In the genomic region with DNA sequence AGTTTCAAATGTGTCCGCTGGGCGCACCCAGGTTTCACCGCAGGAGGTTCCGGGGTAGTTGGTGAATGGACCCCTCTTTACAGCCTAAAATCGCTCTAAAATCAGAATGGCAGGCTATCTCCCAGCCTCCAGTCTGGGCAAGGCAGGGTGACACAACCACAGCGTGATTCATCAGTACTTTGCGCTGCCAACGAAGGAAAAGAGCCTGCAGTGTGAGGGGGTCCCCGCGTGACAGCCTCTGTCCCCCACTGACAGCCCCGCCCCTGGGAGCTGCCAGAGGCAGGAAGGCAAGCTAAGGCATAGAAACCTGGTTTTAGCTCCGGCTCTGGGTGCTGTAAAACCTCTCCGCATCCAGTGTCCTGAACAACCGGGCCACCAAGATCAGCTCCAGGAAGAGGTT, we compare ENCODE assay signal across 9 mouse cellular contexts. TPM values are rescaled to one million over a fixed set of nuclear protein-coding genes. Genes with fewer than 3 reads are reported as not detected.
DNase-seq lines count a peak whose midpoint lies in the region; ATAC-seq and TF ChIP-seq lines count a peak whose summit lies in the region.
"Had no signal": no experiment of that assay in that cellular context is flagged by ENCODE, and none has a peak within 500 bp of the region (broad histone marks: within the 10 kb centered on the region; RNA-seq: fewer than 3 reads in every experiment).

No protein-coding gene starts in this region.

- no peak for TF ChIP-seq EP300 in liver, embryonic 14.5 days (IDR thresholded peaks at IDR 0.05; ENCODE audit: low read depth)

- peak; percentile 92 for DNase-seq in heart, adult 11 months
- no peak for DNase-seq in heart, adult 8-10 months (ENCODE audit: low spot score)
- DNase-seq in adrenal gland, postnatal 10 days: peak; percentile 40
- no peak for DNase-seq in liver, embryonic 14.5 days (ENCODE audit: low read depth in 3 of 3, low spot score in 3 of 3)
- DNase-seq in neural tube, embryonic 10.5 days (ENCODE audit: extremely low spot score, low spot score): peak; percentile 40
- DNase-seq in layer of hippocampus, postnatal 36 days: no peak

- 5% methylated on average over 14 of the region's 14 CpGs for WGBS in heart, embryonic 13.5 days
- 7% methylated on average over 14 of the region's 14 CpGs for WGBS in liver, embryonic 14.5 days (ENCODE audit: insufficient replicate concordance)

- peak overlapping the region; percentile 67 for H3K4me3 ChIP-seq in heart, embryonic 13.5 days
- H3K4me3 ChIP-seq in liver, embryonic 14.5 days (ENCODE audit: insufficient read depth in 1 of 2, low read depth in 2 of 2, low read length in 2 of 2): peak overlapping the region; percentile 37 to 41

- H3K4me1 ChIP-seq in heart, embryonic 13.5 days: peaks cover 30% of the 10 kb centered on the region
- peaks cover 0 to 24% of the 10 kb centered on the region in 2 experiments; a peak in 3 of 4 replicates for H3K4me1 ChIP-seq in liver, embryonic 14.5 days (replicated peaks; ENCODE audit: control insufficient read depth in 2 of 2, insufficient read depth in 2 of 2, low read length in 1 of 2)

- H3K4me2 ChIP-seq in heart, embryonic 13.5 days: peak overlapping the region; percentile 100
- peak overlapping the region; percentile 68 for H3K4me2 ChIP-seq in liver, embryonic 14.5 days (ENCODE audit: low read depth)

- H3K9me3 ChIP-seq in heart, embryonic 13.5 days: no peaks in the 10 kb centered on the region
- H3K9me3 ChIP-seq in liver, embryonic 14.5 days (ENCODE audit: control insufficient read depth, low read length): no peaks in the 10 kb centered on the region

- TF ChIP-seq CTCF in liver, embryonic 14.5 days (IDR thresholded peaks at IDR 0.05; ENCODE audit: low read depth): no peak

- no peak overlapping the region for H3K27ac ChIP-seq in heart, embryonic 13.5 days (replicated peaks)
- no peak overlapping the region for H3K27ac ChIP-seq in liver, embryonic 14.5 days

- H3K36me3 ChIP-seq in heart, embryonic 13.5 days: no peaks in the 10 kb centered on the region
- no peaks in the 10 kb centered on the region for H3K36me3 ChIP-seq in liver, embryonic 14.5 days (replicated peaks; ENCODE audit: control insufficient read depth, insufficient read depth, low read depth)

- peaks cover 62% of the 10 kb centered on the region for H3K27me3 ChIP-seq in heart, embryonic 13.5 days (replicated peaks)
- H3K27me3 ChIP-seq in liver, embryonic 14.5 days (ENCODE audit: control insufficient read depth, insufficient read depth, low read length): peaks cover 18% of the 10 kb centered on the region

- ATAC-seq in heart, embryonic 13.5 days (ENCODE audit: extremely low read depth, insufficient number of reproducible peaks, low FRiP score, low TSS enrichment): no peak
- ATAC-seq in liver, embryonic 14.5 days (ENCODE audit: insufficient read depth): no peak
- ATAC-seq in erythroid progenitor cell, adult 5-6 weeks (replicated peaks; ENCODE audit: low FRiP score, poor library complexity, severe bottlenecking): no peak

- peak overlapping the region; percentile 77 for H3K9ac ChIP-seq in heart, embryonic 13.5 days
- H3K9ac ChIP-seq in liver, embryonic 14.5 days (replicated peaks): no peak overlapping the region

RNA-seq across cellular contexts. Expression of a gene that starts 56.9 kb away (rescaled TPM):
- 1 to 10 TPM in 1 of 4 experiments, under 1 TPM in 3; 0.16 to 1.1 (median 0.46) TPM for total RNA-seq in heart, adult 8-10 months (2022)
- 1 to 10 TPM; 3.2 to 4.5 TPM for total RNA-seq in adrenal gland, postnatal 10 days (2021)
- 0.42 and 0.55 TPM in 2 replicates for polyA plus RNA-seq in heart, embryonic 13.5 days (2015; fragmentation: Nextera tagmentation; extraction: Ambion mirVana)
- polyA plus RNA-seq in liver, embryonic 14.5 days (2012; rRNA removed): 0.04 and 0.07 TPM in 2 replicates
- 0.16 and 0.47 TPM in 2 replicates for polyA plus RNA-seq in liver, embryonic 14.5 days (2014; fragmentation: Nextera tagmentation; extraction: Ambion mirVana)
- 9.0 TPM in 1 of 2 replicates, not detected in the other for total RNA-seq in erythroid progenitor cell, adult 5-6 weeks (2015; ENCODE audit: low replicate concordance)
- 4.7 and 10.5 TPM in 2 replicates for total RNA-seq in erythroid progenitor cell, adult 5-6 weeks (2017; ENCODE audit: low replicate concordance)
- not detected for total RNA-seq in layer of hippocampus, postnatal 36 days (2021)
- total RNA-seq: left cerebral cortex, postnatal 10 days had no signal

Comparison
In these comparisons a context has a peak if more than half of its experiments do, and no peak if none do; other contexts are left out.
1. DNase-seq: peak in heart, adult 11 months (single experiment), adrenal gland, postnatal 10 days (single experiment) and neural tube, embryonic 10.5 days (single experiment); none in heart, adult 8-10 months (single experiment), liver, embryonic 14.5 days (0 of 3) and layer of hippocampus, postnatal 36 days (0 of 2).